Mouse (Mus musculus) spleen, adult 10 weeks (tissue): ENCODE data around the gene Tank. TPM values are rescaled to one million over a fixed set of nuclear protein-coding genes. Genes with fewer than 3 reads are reported as not detected.

ENCODE experiments used
- polyA plus RNA-seq: library from polyadenylated mRNA; stranded (reverse); fragments of 350-450 nt; fragmentation: Illumina TruSeq; extraction: RNeasy Lipid Tissue Mini Kit (QIAGEN cat#74804); gene quantifications from one replicate; pipeline ENCODE4 v1.2.3, GENCODE M21; 2015; ENCODE audit warnings: low replicate concordance; ENCODE audit not compliant: insufficient read depth

Gene Tank
- polyA plus RNA-seq = 171 TPM

DNA sequence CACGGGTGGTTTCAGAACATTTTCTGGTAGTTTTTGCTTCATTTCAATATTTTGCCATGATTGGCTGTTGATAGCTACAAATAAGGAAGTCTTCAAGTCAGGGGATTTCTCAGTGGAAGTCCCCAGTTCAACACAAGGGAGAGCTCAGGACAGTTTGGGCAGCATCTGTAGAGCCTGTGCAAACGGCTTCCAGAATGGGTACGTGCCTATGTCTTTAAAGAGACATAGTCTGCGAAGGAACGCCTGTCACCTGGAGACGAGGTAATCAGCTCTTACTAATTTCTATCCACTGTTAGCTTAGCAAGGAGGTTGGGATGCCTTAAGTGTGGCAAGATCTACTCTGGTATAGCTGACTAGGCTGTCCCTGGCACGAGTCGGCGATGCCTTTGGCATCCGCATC is at the start of gene Tank:
Gene Tank, plus strand, starts transcription at position 153 of the 400 bp plus-strand sequence.

Other genes with a start within 250 kb of the Tank start
- gene Psmd14, start 133.1 kb downstream of the Tank start, polyA plus RNA-seq = 142 TPM
- not detected for gene Tbr1, start 224.3 kb downstream of the Tank start, polyA plus RNA-seq